Mouse (Mus musculus): Measurements from ENCODE around the gene Mageh1.
"Not testable (repeated sequence)": the region's sequence is repeated elsewhere in the genome, so short reads cannot be mapped to it uniquely, and the experiment has no call there.

Mageh1 gene

DNA sequence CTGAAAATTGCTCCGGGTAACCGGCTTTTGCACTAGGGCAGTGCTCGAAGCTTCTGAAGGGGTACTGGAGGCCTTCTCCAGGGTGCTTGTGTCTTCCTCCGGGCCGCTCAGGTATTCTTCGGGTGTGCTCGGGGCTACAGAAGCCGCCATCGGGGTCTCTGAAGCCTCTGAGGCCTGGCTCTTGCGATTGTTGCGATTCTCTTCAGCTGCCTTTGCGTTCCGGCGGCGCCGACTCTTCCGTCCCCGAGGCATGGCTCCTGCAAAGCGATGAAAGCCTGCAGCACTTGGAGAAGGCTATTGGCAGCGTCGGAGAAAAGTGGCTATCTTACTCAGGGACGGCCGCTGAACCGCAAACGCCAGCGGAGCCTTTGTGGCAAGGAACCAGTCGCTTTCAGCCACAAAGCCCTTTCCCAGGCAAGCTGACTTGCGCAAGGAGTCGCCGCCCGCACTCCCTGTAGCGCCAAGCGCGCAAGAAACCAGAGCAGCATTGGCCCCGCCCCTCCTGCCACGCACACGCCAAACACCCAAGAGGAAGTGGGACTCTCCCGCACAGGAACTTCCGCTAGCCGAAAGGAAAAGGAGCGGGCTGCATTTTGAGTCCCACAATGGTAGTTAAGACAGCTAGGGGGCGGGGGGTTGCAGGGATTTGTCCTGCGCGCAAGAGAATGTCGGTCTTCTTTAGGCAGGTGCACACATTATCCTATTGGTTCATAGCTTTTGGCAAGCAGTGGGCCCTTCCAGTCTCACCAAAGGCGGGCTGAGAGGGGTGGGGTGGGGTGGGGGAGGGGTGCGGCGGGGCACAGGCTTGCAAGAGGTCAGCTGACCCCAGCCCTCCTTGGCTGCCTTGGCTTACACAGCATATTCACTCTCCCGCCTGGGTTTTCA, at the start of gene Mageh1:
Gene Mageh1 (minus strand): TSS at position 489 of the 885 bp plus-strand sequence.
- peak; percentile 60 to 69 for DNase-seq (ENCODE audit: low spot score in 2 of 2)

DNA sequence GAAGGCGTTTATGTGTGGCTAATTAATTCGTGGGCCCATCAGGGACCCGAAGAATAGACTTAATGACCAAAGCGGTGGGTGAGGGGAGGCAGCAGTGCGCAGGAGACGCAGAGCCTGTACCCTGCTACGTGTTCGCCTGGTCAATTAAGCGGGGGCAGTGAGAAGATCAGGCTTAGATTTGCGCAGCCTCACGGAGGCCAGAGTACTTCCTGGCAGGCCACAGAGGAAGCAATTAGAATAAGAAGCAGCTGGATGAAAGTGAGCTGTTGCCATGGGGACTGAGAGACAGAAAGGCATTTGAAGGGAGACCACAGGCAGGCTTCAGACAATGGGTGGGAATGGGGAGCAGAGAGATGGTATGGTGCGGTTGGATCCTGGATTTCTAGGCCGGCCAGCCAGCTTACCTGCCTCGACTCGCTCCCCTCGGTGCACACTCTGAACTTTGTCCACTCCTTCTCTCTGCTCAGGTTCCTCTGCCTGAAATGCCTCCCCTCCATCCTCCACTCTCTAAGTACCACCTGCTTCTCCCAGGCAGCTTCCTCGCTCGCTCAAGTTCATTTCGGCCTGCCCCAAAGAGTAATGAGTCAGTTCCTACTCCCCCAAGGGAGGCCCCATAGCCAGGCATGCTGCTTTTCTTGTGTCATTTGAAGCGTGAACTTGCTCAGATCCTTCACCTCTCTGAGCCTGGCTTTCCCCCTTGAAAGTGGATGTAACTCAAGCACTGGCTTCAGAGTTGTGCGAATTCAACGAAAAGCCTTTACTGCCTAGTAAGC, 783 bp upstream of the Mageh1 start:
- not testable (repeated sequence) for DNase-seq (ENCODE audit: low spot score in 2 of 2)

DNA sequence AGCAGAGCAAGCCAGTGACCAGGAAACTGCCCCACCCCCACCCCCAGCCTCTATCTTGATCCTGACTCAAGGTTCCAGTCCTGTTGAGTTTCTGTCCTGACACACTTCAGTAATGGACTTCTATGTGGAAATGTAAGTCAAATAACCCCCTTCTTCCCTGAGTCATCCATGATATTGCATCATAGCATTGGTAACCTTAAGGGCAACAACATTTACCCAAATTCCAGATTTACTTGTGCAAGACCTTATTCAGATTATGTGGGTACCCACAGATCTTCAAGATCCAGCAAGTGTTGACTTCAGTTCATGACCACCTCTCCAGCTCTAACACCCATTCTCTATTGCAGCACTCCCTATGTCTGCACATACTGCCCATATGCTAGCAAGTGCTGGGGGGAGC, 5.8 kb downstream of the Mageh1 start:
- not testable (repeated sequence) for DNase-seq (ENCODE audit: low spot score in 2 of 2)

DNA sequence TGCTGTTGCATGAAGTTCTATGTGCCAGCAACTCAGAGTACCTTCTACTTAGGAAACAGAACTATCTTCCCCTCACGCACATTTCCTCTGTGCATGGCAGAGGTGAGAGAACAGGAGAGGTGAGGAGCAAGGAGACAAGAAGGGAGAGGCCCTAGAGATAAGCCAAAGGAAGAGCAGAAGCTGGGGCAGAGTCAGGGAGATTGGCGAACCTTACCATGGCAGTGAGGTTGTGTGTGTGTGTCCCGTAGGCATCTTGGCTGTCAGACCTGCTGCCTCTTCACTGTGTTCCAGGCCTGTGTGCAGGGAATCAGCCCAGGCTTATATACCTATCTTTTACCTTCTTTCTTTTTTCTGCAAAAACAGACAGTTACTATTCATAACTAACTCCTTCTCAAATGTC, 11.7 kb downstream of the Mageh1 start:
- DNase-seq (ENCODE audit: low spot score in 2 of 2) = not testable (repeated sequence)

DNA sequence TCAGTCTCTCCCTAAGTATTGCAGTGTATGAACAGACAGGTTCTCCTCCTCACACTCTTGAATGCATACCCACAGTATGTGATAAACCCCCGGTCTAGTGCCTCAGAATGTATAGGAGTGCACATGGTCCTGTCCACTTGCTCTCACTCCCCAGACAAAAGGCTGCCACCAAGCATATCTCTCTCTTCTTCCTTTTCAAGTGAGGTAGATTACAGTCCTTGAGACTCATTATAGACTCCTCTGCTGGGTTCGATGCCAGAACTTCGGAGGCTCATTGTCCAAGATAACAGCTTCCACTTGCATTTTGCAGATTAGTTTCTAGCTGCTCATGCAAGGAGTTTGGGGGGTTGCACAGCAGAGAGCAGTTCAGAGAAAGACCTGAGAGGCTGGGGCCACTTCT, 12.1 kb downstream of the Mageh1 start:
- not testable (repeated sequence) for DNase-seq (ENCODE audit: low spot score in 2 of 2)

DNA sequence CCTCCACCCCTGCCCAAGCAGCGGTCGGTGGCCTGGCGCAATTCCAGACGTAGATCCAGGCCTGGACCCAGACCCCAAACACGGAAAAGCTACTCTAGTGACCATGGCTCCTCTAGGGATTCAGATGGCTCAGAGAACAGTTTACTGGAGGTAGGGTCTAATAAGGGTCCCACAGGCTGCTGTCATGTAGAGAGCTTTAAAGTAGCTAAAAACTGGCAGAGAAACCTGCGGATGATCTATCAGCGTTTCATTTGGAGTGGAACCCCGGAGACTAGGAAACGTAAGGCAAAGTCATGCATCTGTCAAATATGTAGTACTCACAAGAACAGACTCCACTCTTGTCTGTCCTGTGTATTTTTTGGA, 29.7 kb downstream of the Mageh1 start:
- DNase-seq (ENCODE audit: low spot score in 2 of 2) = no peak

DNA sequence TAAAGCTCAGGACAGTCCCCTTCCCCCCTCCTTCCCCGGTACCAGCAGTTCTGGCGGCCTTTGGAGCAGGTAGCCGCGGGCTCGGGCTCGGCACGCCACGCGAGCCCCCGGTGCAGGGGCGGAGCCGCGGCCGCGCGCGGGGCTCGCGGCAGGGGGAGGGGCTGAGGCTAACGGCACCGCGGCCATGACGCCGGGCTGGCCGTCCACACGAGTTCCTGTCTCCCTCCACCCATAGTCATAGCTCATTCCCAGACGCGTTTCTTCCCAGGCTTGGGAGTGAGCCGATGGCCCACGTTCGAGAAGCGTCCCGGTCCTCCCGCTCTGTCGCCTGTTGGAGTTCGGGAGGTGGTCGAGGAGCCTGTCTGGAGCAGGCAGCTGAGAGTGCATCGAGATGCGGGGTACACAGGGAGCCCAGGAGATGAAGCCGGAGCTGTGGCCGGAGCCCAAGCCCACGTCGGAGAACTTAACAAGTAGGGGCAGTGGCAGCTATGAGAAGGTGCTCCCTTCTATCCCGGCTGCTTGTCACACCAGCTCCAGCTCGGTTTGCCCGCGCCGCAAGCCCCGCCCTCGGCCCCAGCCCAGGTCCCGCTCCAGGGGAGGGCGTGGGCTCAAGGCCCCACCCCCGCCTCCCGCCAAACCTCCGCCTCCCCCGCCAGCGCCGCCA, 30.2 kb downstream of the Mageh1 start:
- peak; percentile 6 to 8 for DNase-seq (ENCODE audit: low spot score in 2 of 2)

DNA sequence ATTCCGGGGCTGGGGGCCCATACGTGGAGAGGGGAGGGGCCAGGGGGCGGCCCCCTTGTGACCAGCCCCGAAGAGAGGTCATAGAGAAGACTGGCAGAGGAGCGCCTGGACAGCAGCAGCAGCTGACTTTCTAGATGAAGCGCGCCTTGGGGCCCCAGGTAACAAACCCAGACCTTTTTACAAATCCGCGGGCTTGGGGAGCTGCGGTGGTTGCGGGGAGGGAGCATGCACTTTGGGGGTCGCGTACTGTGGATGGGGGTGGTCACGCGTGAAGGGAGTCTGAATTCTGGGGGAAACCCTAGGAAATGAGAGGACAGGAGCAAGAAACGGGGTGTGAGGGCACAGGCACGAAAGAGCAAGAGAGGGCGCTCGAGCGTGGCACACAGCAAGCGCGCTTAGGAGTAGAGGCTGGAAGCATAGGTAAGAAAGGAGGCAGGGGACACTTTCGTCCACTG, 31.0 kb downstream of the Mageh1 start, which contains the start of gene Usp51:
Gene Usp51 (plus strand): TSS at position 83 of the 455 bp plus-strand sequence.
- DNase-seq (ENCODE audit: low spot score in 2 of 2) = peak; percentile 11 to 19

DNA sequence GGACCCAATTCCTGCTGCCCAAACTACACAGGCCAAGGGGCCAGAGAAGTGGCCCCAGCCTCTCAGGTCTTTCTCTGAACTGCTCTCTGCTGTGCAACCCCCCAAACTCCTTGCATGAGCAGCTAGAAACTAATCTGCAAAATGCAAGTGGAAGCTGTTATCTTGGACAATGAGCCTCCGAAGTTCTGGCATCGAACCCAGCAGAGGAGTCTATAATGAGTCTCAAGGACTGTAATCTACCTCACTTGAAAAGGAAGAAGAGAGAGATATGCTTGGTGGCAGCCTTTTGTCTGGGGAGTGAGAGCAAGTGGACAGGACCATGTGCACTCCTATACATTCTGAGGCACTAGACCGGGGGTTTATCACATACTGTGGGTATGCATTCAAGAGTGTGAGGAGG, 41.3 kb downstream of the Mageh1 start:
- DNase-seq (ENCODE audit: low spot score in 2 of 2) = not testable (repeated sequence)

DNA sequence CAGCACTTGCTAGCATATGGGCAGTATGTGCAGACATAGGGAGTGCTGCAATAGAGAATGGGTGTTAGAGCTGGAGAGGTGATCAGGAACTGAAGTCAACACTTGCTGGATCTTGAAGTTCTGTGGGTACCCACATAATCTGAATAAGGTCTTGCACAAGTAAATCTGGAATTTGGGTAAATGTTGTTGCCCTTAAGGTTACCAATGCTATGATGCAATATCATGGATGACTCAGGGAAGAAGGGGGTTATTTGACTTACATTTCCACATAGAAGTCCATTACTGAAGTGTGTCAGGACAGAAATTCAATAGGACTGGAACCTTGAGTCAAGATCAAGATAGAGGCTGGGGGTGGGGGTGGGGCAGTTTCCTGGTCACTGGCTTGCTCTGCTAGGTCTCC, 47.5 kb downstream of the Mageh1 start:
- DNase-seq (ENCODE audit: low spot score in 2 of 2) = not testable (repeated sequence)
